Mouse (Mus musculus) ovary, adult 18-20 months (tissue): ENCODE results near the gene Ftcd.
A peak's percentile ranks its signal among the peaks of the same experiment; 100 is the strongest.

Experiments
- DNase-seq: peaks from one replicate; pipeline ENCODE4 v3.0.0; 2022; ENCODE audit warnings: low spot score, mixed read lengths

The Ftcd gene

DNA sequence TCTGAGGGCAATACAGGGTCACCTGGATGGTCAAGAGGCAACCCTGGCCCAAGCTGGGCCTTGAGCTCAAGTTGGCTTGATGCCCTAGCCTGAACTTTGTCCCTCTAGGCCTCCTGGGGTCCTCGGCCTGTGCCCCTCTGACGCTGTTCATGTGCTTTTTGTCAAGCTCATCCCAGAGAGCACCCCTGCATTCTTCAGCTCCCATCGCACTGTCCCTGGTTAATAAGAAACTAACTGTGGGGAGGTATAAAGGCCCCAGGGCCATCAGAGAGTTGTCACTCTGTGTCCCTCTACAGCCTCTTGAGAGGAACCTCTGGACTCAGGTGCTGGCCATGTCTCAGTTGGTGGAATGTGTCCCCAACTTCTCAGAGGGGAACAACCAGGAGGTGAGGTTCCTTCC, at the start of gene Ftcd:
TSS of gene Ftcd (plus strand) at position 275 of the 400 bp plus-strand sequence.
- no peak for DNase-seq

DNA sequence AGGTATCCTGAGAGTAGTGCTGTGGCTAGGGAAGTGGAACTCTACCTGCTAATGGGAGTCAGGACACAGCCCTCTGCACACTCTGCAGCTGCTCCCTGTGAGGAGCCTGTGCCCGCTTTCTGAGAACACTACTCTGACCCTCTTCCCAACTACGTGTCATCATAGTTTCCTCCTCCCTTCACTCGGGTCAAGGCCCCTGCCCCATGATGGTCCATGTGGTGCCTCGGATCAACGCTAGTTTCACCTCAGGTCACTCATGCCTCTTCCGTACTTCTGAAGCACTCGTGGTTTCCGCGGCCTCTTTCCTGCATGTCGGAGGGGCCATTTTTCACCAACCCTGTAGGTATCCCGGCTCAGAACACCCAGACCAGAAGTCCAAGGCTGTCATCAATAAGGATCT, 44.5 kb upstream of the Ftcd start:
- no peak for DNase-seq

DNA sequence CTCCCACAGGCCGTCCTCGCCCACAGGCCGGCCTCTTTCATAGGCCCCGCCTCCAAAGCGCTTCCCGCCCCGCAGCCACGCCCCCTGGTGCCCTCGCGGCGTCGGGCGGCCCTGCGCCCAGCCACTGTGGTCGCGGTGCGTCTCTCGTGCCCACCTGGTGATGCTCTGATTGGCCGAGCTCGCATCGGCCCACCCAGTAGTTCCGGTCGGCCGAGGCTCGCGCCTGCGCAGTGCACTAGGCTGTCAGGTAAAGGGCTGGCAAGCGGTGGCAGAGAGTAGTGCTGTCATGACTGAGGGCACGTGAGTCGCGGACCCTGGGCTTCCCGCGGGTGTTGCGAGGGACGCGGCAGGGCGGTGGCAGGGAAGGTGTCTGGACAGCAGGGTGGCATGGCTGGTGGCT, 44.1 kb upstream of the Ftcd start, which contains the start of gene Lss:
TSS of gene Lss (plus strand) at position 214 of the 400 bp plus-strand sequence.
- DNase-seq = peak; percentile 95

DNA sequence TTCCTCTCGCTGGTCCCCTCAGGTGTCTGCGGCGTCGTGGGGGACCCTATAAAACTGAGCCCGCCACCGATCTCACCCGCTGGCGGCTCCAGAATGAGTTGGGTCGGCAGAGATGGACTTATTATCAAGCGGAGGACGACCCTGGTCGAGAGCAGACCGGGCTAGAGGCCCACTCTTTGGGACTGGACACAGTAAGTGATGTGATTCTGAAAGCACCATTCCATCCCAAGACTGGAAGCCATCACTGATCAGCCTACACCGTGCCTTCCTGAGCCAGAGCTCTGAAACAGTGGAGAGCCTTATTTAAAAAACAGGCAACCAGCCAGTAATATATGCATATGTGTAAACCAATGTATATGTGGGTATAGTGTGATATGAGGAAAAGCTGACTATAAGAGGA, 43.6 kb upstream of the Ftcd start:
- DNase-seq = no peak

DNA sequence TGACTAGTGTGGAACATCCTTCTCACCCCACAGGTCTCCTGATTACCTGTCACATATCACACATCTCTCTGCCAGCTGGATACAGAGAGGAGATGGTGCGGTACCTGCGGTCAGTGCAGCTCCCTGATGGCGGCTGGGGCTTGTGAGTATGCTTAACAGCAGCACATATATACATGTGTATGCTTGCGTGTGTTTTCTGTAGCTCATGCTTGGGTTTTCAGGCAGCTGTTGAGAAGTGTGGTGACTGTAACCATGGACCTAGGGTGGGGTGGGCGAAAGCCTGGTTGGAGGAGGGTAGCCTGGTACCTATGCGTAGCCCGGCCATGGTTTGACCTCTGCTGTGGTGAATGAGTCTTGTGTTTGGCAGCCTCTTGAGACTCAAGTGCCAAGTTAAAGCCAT, 39.9 kb upstream of the Ftcd start:
- DNase-seq = no peak

DNA sequence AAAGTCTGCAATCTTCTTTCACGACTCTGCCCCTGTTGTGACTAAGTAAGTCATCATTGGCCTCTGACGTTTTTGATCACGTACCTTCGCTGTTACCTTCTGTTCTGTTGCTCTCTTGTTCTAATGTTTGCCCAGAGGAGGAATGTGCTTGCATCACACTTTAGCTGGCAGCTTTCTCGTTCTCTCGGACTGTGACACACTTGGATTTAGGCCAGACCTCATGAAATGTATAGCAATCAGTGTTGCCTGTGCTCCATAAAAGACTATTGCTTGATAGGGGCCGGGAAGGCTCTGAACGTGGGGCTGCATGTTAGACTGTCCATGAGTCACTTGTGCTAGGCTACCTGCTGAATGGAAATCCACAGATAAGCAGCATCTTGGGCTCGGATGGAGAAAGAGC, 37.8 kb upstream of the Ftcd start:
- DNase-seq = no peak

DNA sequence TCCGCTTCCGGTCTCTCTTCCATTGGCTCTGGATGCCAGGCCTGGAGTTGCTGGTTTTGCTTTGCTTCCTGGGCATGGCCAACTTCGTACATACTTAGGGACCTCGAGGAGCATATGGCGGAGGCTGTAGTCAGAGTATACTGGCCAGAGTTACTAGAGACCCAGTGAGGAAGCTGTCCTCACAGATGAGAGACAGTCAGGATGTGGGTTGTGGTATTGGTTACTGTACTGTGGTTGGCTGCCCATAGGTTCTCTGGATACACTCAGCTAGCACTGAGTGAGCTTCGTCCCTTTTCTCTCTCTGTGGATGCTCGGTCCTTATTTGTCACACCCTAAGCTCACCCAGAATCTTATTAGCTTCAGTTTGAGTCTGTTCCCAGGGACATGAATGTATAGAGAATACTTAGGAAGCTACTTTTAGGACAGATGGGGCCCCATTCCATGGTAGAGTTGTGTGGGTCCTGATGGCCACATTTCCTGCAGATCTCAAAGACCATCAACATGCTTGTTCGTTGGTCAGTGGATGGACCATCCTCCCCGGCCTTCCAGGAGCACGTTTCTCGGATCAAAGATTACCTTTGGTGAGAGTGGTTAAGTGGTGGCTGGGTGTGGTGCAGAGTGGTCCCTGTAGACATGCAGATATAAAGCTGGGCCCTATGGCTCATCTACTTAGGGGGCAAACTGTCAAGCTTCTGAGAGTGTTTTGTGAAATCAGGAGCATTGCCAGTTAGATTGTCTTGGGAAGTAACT, 33.9 kb upstream of the Ftcd start:
- no peak for DNase-seq

DNA sequence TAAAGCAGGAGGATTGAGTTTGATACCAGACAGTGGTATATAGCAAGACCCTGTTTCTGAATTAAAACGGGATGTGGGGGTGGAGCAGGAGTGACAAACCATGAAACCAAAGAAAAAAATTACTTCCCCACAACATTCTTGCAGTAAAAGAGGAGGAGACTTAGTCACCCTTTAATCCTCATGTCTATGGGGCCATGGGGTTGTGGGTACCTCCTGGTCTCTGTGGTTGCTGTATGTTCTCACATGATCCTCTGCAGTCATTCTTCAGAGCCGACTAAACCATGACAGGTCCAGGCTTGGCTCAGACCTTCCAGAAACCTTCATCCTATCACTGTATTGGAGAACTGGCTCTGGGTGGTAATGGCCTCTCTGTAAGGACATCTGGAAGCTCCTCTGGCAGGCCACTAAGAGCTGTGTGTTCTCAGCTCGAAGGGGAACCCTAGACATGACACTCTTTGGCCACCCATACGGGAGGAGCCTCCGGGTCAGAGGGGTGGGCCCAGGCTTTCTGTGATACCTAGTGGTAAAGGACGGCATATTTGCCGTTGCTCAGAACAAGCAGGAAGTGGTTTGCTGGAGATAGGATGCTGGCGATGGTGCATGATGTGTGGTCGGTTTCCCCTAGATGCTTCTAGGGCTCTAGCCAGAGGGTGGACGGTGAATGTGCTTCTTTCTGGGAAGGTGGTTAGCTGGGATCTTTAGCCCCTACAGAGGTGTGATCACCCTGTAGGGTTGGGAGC, 32.6 kb upstream of the Ftcd start:
- DNase-seq = no peak

DNA sequence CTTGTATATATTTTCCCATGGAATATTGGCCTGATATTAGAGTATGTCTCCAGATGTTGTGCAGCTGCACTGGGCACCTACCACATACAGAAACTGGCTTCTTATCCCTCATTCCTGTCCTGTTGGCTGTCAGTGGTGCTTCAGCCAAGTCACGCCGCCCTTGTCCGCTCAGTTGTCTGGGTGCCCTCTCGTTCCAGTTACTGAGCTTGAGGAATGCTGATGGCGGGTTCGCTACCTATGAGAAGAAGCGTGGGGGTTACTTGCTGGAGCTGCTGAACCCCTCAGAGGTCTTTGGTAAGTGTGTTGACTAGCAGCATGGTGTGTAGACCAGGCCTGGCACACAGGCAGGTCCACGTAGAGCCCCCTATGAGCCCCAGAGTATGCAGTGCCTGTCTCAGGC, 28.9 kb upstream of the Ftcd start:
- no peak for DNase-seq

DNA sequence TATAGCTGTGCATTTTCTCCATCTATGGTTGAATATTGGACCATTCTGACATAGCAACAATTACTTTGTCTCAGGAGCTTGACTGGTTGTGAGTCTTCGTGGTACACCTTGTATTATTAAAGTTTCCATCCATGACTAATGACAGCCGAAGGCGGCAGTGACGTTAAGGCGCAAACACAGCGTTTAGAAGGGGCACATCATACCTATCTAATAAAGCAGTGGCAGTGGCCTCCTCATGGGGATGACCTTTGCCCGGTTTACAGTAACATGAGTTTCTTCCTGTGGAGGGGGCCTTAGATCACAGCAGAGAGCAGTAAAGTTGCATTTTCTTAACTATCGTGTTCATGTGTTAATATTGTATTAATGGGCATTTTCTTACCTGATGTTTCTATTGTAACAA, 27.2 kb upstream of the Ftcd start:
- DNase-seq = no peak

DNA sequence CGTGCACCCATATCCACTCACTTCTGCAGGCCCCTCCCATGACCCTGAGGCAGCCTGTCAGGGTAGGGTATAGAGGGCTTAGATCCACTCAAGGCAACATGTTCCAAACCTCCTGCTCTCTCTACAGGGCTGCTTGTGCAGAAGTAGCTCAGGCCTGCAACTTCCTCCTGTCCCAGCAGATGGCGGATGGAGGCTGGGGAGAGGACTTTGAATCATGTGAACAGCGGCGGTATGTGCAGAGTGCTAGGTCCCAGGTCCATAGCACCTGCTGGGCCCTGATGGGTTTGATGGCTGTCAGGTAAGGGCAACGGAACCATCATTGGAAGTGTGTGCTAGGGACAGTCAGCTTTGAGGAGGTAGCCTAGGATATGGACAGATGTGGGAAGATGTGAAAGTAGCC, 25.0 kb upstream of the Ftcd start:
- DNase-seq = no peak

DNA sequence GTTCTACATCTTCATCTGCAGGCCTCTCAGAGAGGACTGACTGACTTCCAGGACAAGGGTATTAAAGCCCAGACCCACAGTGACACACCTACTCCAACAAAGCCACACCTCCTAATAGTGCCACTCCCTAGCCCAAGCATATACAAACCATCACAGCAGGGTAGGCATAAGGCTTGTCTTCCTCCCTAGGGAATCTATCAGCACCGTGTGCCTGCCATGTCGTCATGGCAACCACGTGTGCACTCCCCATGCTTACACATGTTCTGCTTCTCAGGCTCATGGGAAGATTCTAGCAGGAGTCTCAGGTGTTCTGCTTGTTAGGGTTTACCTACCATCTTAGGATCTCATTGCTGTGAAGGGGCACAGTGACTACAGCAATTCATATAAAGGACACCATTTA, 23.9 kb upstream of the Ftcd start:
- no peak for DNase-seq

DNA sequence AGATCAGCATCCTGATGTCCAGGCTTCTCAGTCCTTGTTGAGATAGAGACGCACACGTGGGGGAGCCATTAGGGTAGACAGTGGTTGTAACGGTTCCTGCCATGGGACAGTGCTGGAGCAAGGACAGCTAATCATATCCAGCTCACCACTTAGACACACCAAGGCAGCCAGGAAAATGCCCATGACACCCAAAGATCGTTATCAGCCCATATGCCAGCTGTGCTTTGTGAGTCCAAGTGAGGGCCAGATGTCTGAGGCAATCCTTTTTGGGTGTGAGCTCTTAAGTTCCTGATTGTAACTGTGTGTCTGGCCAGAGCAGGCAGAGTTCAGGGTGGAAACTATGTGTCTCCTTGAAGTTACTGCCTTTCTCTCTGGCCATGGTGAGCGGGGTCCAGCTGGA, 21.4 kb upstream of the Ftcd start:
- no peak for DNase-seq

DNA sequence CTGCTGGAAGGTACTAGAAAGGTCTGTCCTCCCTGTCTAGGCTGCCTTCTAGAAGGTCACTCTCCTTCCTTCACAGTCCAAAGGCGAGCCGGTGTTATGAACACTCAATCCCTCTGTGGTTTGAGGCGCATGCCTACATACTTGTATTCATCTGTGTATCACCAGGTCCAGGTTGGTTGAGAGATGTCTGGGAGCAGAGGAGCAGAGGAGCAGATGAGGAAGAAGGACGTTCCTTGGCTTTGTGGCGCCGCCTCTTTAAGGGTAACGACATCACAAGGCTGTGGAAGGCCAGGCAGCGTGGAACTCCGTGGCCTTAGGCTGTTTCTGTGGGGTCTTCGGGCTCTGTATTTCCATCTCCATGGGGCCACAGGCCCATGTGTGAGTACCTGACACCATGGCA, 13.5 kb upstream of the Ftcd start, which contains the start of gene Spatc1l:
TSS of gene Spatc1l (plus strand) at position 301 of the 400 bp plus-strand sequence.
- DNase-seq = no peak

DNA sequence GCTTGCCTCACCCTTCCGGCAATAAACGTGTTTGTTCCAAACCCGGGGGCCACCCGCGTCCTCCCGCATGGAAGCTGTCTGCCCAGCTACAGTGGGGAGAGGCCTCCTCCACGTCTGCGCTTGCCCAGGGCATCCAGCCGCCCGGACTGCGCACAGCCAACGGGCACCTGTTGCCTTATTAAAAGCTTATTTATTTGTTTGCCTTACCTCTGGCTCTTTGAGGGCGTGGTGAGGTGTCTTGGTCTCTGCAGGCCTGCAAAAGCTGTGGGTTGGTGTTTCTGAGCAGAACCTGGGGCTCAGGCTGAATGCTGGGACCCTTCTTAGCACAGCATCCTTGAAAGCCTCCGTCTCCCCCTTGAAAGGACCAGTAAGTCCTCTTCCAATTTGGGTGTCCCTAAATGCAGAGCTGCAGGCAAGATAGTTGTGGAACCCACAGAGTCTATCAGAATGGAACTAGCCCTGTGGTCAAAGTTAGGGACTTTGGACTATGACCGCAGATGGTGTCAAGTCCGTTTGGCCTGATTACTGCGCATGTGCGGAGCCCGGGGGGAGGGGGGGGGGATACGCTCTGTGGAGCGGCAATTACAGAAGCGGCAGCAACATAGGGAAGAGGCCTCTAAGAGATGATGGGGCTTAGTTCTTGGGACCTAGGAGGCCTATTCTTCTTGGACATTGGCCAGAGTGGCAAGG, 5.3 kb upstream of the Ftcd start:
- no peak for DNase-seq

DNA sequence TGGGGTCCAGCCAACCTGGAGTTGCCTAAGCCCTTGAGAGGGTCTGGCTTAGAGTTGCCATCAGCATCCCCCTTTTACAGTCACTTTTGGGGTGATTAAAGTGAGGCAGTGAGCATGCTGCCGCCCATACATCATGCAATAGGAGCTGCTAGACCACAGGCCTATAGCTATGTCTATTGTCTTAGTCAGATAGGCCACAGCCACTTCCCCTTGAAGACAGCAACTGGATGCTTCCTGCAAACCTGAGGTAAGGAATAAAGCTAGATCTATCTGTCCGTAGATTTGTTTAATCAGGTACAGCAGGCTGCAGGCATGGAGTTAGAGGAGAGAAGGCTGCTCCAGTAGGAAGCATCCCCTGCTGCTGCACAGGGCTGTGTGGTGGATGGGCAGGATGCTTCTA, 4.4 kb upstream of the Ftcd start:
- no peak for DNase-seq

DNA sequence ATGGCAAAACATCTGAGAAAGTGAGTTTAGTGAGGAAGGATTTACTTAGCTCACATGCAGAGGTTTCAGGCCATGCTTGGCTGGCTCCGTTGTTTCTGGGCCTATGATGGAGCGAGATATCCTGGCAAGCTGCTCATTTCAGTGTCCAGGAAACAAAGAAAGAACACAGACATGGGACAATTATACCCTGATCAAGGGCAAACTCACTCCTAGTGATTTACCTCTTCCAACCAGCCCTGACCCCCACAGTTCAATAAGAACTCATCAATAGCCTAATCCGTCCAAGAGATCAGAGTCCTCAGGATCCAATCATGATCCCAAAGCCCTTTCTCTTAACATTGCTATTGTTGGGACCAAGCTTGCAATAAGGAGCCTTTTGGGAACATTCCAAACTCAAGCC, 3.3 kb upstream of the Ftcd start:
- DNase-seq = no peak

DNA sequence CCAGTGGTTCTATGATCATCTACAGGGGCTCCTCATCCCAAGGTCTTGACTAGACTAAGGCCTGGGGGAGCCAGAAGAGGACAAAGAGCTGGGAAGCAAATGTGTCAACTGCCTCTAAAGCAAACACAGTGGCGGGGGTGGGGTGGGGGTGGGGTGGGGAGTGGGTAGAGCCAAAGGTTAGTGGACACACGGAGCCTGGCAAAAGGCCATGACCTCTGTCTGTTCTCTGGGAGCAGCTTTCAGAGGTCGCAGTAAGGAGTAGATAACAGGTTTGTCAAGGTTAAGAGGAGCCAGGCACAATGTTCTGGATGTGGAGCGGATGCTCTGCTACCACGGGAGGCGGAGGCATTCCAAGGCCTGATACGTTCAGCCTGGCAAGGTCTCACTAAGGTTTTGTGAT, 1.5 kb downstream of the Ftcd start:
- DNase-seq = no peak

DNA sequence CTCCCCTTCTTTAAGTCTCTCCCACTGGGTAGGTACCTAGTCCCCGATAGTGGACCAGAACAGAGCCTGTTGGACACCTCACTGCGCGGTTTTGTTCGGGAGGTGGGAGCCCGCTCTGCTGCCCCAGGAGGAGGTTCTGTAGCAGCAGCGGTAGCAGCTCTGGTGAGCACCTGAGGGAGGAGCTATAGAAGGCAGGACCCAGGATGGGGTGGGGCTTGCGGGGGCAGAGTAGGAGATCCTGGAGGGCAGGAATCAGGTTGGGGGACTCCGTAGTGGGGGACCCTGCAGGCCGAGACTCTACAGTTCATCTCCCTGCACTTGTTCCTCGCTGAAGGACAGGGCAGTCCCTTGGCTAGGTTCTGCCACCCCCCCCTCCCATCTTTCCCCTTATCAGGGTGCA, 8.7 kb downstream of the Ftcd start:
- no peak for DNase-seq

DNA sequence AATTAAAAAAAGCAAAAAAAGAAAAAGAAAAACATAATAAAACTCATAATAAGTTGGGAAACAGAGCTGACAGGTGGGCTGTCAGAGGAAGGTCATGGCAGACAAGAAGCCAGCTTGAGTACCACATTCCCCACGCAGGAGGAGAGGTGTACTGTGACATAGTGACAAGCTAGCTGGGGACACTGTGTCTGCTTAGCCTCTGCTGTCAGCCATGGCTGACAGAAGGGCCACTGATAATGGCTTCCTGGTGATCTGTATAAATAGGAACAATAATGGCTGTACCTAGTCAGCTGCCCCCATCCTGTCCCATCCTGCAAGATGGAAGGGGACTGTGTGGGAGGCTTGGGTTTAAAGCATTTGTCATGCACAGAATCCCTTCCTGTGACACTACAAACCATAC, 10.7 kb downstream of the Ftcd start:
- no peak for DNase-seq

DNA sequence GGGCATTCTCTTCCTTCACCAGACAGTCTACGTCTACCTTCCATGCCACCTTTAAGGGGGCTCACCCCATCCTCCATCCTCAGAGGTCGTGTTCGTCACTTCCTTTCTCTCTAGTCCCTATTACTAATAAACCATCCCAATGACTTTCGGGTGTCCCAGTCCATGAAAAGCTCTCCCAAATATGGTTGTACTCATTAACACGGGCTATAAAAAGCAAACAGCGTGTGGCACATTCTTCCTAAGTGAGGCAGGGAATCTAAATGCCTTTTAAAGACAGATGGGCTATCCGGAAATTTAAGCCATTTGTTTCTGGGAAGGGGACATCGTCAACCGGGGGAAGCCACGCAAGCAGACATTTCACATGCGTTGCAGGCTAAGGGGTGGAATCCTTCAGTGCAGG, 14.7 kb downstream of the Ftcd start:
- DNase-seq = no peak

DNA sequence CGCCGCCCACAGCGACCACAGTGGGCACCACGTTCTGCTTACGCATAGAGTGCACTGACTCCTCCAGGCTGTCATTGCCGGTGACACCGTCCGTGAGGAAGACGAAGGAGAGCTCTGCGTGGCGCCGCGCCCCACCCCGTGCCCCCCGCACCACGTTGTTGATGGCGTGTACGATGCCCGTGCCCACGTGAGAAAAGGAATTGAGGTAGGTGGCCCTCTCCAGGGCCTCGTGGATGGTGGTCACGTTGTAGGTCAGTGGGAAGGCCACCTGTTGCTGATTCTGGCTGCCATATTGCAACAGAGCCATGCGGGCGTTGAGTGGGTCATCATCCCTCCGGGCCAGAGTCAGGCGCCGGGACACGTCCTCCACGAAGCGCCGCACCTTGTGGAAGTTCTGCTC, 20.9 kb downstream of the Ftcd start:
- no peak for DNase-seq

DNA sequence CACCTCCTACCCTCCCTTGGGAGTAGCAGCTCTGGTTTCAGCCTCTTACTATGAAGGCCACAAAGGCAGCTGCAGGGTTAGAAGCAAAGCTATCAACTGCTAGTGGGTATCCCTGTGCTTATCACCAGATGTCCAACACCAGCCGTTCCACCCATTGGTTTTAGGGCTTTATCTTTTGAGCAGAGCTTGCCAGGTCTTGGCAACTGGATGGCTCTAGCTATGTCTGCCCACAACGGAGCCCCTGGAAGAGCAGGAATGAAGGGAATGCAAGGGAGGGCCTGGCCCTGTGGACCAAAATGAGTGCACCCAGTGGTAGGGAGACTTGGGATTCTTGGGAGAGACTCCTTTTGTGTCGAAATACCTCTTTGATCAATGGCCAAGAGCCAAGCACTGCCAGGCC, 27.2 kb downstream of the Ftcd start:
- DNase-seq = no peak
